Mouse (Mus musculus) lung, postnatal 0 days (tissue): Measurements from ENCODE around the gene Dbil5. TPM values are rescaled to one million over a fixed set of nuclear protein-coding genes. Genes with fewer than 3 reads are reported as not detected.

Experiments
- ATAC-seq: fragments of 200-750 bp; cut with Nextera tagmentation; 2 replicates; pipeline ENCODE4 v1.8.0; 2017; ENCODE audit warnings: moderate library complexity
- DNase-seq: peaks from one replicate; pipeline ENCODE4 v3.0.0-alpha.2; 2016; ENCODE audit warnings: low spot score
- H3K27ac ChIP-seq: fragments of 300-500 bp; sonication (generic); 2 replicates; pipeline ENCODE4 v1.5.1; 2014; ENCODE audit warnings: antibody characterized with exemption, mild to moderate bottlenecking, low read length, mixed read lengths
- H3K27me3 ChIP-seq: fragments of 300-500 bp; sonication (generic); replicated peaks from 2 replicates; pipeline ENCODE4 v1.6.1; 2014; ENCODE audit warnings: low read length, mixed read lengths; ENCODE audit not compliant: insufficient read depth
- H3K36me3 ChIP-seq: fragments of 300-500 bp; sonication (generic); 2 replicates; pipeline ENCODE4 v1.6.1; 2014; ENCODE audit warnings: low read length, mixed read lengths; ENCODE audit not compliant: insufficient read depth
- H3K4me1 ChIP-seq: fragments of 300-500 bp; sonication (generic); 2 replicates; pipeline ENCODE4 v1.6.1; 2014; ENCODE audit warnings: antibody characterized with exemption, low read depth, low read length, mixed read lengths; ENCODE audit not compliant: insufficient read depth
- H3K4me2 ChIP-seq: fragments of 300-500 bp; sonication (generic); replicated peaks from 2 replicates; pipeline ENCODE4 v1.6.1; 2014; ENCODE audit warnings: low read depth, mild to moderate bottlenecking, low read length, moderate library complexity, mixed read lengths
- H3K4me3 ChIP-seq: fragments of 300-500 bp; sonication (generic); 2 replicates; pipeline ENCODE4 v1.5.1; 2014; ENCODE audit warnings: low read depth, low read length
- H3K9ac ChIP-seq: fragments of 300-500 bp; sonication (generic); replicated peaks from 2 replicates; pipeline ENCODE4 v1.6.1; 2014; ENCODE audit warnings: low read depth, mild to moderate bottlenecking
- H3K9me3 ChIP-seq: fragments of 300-500 bp; sonication (generic); 2 replicates; pipeline ENCODE4 v1.6.1; 2016; ENCODE audit warnings: low read length, mixed read lengths
- CTCF ChIP-seq: IDR thresholded peaks from 2 replicates; pipeline ENCODE4 v1.5.1; 2016; ENCODE audit warnings: antibody characterized with exemption, mild to moderate bottlenecking
- EP300 ChIP-seq: IDR thresholded peaks from 2 replicates; pipeline ENCODE4 v1.6.1; 2016; ENCODE audit warnings: antibody characterized with exemption, mild to moderate bottlenecking, control low read depth
- WGBS: fragments of 180-500 bp; shearing (Covaris S2); extraction: QIAGEN DNeasy Blood & Tissue Kit; methylation state at CpG from one replicate; pipeline ENCODE4 v1.1.7; 2014; 5-methylcytosine and 5-hydroxymethylcytosine counted together
- polyA plus RNA-seq: library from polyadenylated mRNA; unstranded; fragments of >200 nt; fragmentation: Nextera tagmentation; extraction: Ambion mirVana; gene quantifications from 2 replicates; pipeline ENCODE4 v1.2.1, GENCODE M21; 2015

Dbil5 gene
- polyA plus RNA-seq, 1 experiment from 2014 or later = 0.87 TPM

DNA sequence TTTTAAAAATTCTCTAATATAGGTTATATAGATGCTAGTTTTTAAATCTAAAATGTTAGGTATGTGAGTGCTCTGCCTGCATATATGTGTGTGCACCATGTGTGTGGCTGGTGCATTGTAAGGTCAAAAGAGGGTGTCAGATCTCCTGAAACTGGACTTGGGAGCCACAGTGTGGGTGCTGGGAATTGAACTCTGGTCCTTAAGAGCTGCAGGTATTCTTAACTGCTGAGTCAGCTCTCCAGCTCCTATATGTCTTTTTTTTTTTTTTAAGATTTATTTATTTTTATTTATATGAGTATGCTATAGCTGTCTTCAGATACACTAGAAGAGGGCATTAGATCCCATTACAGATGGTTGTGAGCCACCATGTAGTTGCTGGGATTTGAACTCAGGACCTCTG is 29.0 kb downstream of the Dbil5 start:
- TF ChIP-seq EP300 (no peak), CTCF (no peak)
- DNase-seq (no peak), ATAC-seq (no peak)
- H3K27ac ChIP-seq = no peak overlapping the region
- H3K4me1 ChIP-seq = no peaks in the 10 kb centered on the region
- no peaks in the 10 kb centered on the region for H3K27me3 ChIP-seq
- H3K4me2 ChIP-seq = no peak overlapping the region
- no peak overlapping the region for H3K9ac ChIP-seq
- no peak overlapping the region for H3K4me3 ChIP-seq
- H3K36me3 ChIP-seq = no peaks in the 10 kb centered on the region
- no peaks in the 10 kb centered on the region for H3K9me3 ChIP-seq

DNA sequence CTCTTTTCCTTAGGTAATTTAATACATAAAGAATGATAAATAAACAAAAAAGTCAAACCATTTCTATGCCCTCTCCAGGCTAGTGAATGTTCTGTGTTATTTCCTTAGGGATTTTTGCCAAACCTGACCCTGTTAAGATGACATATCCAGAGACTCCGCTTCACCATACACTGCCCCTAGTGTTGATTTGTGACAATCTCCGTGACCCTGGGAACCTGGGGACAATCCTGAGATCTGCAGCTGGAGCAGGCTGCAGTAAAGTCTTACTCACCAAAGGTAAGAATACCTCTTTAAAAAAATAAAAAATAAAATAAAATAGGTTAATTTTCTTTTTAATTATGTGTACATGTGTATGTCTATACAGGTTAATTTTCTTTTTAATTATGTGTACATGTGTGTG is 29.8 kb downstream of the Dbil5 start:
- Histone ChIP-seq H3K9me3 (no peaks in the 10 kb centered on the region), H3K27ac (no peak overlapping the region), H3K9ac (no peak overlapping the region), H3K4me2 (no peak overlapping the region), H3K4me3 (no peak overlapping the region), H3K4me1 (no peaks in the 10 kb centered on the region), H3K27me3 (no peaks in the 10 kb centered on the region), H3K36me3 (no peaks in the 10 kb centered on the region)
- peak; percentile 21 for TF ChIP-seq CTCF
- TF ChIP-seq EP300 = no peak
- no peak for ATAC-seq
- WGBS = 51% methylated on average over 2 of the region's 2 CpGs
- DNase-seq = no peak

DNA sequence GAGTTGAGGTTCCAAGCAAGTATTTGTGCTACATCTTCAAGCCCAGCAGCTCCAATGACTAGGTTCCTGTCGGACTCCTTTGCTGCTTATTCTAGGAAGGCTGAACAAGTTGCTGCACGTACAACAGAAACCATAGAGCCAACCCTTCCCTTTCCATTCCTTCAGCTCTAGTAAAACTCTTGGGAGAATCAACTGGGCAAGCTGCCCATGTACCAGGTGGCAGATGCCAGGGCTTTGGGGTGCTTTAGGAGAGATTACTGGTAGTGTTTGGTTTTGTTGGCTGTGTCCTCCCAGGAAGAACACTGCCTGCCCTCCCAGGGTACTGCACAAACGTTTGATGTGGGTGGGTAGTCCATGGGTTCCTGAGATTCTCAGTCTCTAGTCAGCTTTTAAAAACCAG is 34.6 kb downstream of the Dbil5 start:
- Histone ChIP-seq H3K27me3 (no peaks in the 10 kb centered on the region), H3K27ac (no peak overlapping the region), H3K4me3 (no peak overlapping the region), H3K9me3 (no peaks in the 10 kb centered on the region), H3K9ac (no peak overlapping the region), H3K4me2 (no peak overlapping the region), H3K4me1 (no peaks in the 10 kb centered on the region), H3K36me3 (no peaks in the 10 kb centered on the region)
- no peak for ATAC-seq
- no peak for DNase-seq
- 56% methylated on average over 3 of the region's 3 CpGs for WGBS
- TF ChIP-seq EP300 (no peak), CTCF (no peak)

DNA sequence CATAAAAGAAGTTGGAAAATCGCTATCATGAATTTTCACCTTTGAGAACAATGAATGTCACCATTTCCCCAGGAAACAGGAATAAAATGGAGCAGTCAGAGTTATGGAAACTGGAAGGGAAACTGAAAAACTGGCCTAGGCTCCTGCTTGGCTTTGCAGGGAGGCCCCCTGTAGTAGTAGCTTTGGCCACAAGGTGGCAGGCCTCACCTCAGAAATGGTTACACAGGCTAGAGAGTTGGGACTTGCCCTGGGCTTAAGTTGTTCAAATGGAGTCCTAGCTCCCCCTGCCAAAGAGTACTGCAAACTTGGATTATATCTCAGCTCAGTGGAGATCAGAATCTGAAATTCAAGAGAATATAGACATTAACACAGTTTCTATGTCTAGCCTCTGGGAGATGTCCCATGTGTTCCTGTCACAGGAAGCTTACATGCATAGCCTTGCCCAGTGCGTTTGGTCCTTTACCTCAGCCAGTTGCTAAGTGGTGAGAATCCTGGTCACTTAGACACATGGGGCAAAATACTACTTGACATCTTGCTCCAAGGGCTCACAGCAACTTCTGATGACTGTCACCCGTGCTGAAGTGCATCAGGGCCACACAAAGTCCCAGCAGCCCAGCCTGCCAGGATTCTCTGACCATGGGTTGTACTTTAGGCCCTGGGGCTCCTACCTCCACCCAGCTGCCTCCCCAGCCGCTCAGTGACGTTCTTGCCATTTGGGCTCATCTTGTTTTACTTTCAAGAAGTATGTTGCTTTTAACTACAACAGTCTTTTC is 35.9 kb downstream of the Dbil5 start:
- no peaks in the 10 kb centered on the region for H3K9me3 ChIP-seq
- WGBS = 33% methylated on average over 5 of the region's 5 CpGs
- peak; percentile 89 for ATAC-seq
- peak; percentile 90 for DNase-seq
- TF ChIP-seq EP300 (no peak), CTCF (peak; percentile 92)
- H3K27me3 ChIP-seq = no peaks in the 10 kb centered on the region
- H3K27ac ChIP-seq = no peak overlapping the region
- H3K9ac ChIP-seq = no peak overlapping the region
- no peaks in the 10 kb centered on the region for H3K4me1 ChIP-seq
- no peaks in the 10 kb centered on the region for H3K36me3 ChIP-seq
- no peak overlapping the region for H3K4me3 ChIP-seq
- H3K4me2 ChIP-seq = no peak overlapping the region

DNA sequence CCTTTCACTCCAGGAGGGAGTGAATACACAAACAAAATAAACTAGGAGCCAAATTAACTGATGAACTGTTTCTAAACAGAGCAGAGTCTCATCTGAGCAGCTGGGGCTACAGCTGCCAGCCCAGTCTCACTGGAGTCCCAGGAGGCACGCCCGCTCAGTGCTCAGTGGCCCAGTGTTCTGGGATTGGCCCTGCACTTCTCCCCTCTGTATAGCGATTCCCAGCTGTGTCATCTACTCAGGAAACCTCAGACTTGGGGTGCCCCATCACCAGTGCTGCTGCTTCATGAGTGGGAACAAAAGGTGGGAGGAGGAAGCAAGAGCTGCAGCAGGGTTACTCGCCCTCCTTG is 36.5 kb downstream of the Dbil5 start:
- no peak overlapping the region for H3K4me2 ChIP-seq
- TF ChIP-seq EP300 (no peak), CTCF (no peak)
- H3K36me3 ChIP-seq = no peaks in the 10 kb centered on the region
- H3K27ac ChIP-seq = no peak overlapping the region
- no peak overlapping the region for H3K4me3 ChIP-seq
- no peaks in the 10 kb centered on the region for H3K27me3 ChIP-seq
- peak; percentile 48; the same call in 1 of the 2 replicates for ATAC-seq
- no peak overlapping the region for H3K9ac ChIP-seq
- WGBS = 60% methylated on average over 4 of the region's 4 CpGs
- no peaks in the 10 kb centered on the region for H3K4me1 ChIP-seq
- H3K9me3 ChIP-seq = no peaks in the 10 kb centered on the region
- DNase-seq = no peak

DNA sequence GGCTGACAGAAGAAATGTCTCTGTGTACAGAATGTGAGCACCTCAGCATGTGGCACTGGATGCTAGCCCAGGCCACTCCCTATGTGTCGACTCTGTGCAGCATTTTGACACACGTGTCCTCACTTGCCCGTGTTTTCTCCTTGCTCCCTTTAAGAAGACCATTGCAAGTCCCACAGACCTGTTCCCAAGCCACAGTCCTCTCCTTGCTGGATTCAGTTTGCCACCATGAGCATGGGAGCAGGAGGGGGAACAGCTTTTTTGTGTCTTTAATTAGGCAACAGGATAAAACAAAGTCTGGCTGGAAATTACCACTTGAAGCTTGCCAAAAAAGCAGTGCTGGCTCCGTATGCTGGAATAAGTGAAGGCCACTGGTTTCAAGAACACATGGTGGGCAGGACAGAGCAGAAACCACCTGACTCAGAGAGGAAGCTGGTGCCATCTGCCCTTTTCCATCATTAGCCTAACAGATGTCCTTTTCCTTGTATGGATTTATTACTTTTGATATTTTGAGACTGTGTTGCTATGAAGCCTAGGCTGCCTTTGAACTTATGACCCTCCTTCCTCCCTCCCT is 38.1 kb downstream of the Dbil5 start:
- H3K9ac ChIP-seq = no peak overlapping the region
- WGBS = 63% methylated on average over 4 of the region's 4 CpGs
- H3K27ac ChIP-seq = no peak overlapping the region
- H3K27me3 ChIP-seq = no peaks in the 10 kb centered on the region
- H3K4me3 ChIP-seq = no peak overlapping the region
- peak; percentile 25 for DNase-seq
- H3K4me2 ChIP-seq = no peak overlapping the region
- no peak; the same call in 1 of the 2 replicates for ATAC-seq
- no peaks in the 10 kb centered on the region for H3K4me1 ChIP-seq
- H3K9me3 ChIP-seq = no peaks in the 10 kb centered on the region
- TF ChIP-seq CTCF (no peak), EP300 (no peak)
- no peaks in the 10 kb centered on the region for H3K36me3 ChIP-seq
